Mouse (Mus musculus): ENCODE measurements around the gene Sertad2.

Sertad2 gene

DNA sequence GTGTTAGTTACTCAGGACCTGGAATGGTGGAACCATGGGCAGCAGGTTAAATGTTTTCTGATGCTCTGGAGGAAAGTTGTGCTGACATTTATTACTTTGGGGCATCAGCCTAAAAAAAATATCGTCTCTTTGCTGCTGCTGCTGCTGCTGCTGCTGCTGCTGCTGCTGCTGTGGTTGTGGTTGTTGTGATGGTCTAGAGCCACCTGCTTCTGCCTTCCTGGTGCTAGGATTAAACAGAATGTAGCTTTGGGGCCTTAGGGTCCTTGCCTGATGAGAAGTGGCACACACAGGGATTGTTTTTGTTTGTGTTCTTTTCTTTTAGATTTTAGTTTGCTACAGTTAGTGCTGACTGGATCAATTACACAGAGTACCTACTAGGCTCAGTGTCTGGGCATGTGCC lies 101.1 kb downstream of the Sertad2 start:
- DNase-seq (ENCODE audit: low read depth, low spot score): no peak

DNA sequence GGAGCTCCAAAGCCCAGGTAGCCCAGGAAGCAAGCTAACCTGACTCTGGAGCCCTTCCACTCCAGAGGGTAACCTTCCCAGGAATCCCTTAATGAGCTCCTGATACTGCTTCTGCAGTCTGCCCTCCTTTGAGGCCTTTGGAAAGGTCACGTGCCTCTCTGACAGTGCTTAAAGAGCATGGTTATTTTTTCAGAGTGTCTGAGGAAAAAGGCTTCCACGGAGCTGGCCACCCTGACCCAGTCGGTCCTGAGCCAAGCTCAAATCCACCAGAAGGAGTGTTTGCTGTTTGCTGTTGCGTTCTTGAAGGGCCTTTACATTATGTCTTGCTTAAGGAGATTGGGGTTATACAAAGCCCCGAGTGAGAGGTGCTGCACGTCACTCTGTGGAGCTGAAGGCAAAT lies 101.8 kb downstream of the Sertad2 start:
- no peak for DNase-seq (ENCODE audit: low read depth, low spot score)

- no peak for DNase-seq (ENCODE audit: low read depth, low spot score)
Observed at GRCm38 (mm10) chr11:20645521-20645920, 102.5 kb downstream of the Sertad2 start.

DNA sequence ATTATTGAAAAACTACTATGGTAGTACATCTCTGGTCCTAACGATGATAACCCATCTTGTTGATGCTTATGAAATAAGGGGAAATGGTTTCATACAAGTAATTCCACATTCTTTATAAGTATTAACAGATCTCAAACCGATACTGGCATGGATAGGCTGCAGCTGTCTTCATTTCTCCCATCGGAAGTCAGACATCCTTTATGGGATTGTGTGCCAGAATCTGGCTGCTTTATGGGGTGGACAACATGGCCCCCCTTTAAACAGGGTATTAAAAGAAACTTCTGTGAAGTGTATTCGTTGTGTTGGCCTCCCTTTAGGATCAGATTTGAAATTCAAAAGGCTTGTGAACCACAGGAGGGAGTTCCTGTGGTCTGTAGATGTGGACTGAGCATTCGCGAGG lies 103.1 kb downstream of the Sertad2 start:
- no peak for DNase-seq (ENCODE audit: low read depth, low spot score)

DNA sequence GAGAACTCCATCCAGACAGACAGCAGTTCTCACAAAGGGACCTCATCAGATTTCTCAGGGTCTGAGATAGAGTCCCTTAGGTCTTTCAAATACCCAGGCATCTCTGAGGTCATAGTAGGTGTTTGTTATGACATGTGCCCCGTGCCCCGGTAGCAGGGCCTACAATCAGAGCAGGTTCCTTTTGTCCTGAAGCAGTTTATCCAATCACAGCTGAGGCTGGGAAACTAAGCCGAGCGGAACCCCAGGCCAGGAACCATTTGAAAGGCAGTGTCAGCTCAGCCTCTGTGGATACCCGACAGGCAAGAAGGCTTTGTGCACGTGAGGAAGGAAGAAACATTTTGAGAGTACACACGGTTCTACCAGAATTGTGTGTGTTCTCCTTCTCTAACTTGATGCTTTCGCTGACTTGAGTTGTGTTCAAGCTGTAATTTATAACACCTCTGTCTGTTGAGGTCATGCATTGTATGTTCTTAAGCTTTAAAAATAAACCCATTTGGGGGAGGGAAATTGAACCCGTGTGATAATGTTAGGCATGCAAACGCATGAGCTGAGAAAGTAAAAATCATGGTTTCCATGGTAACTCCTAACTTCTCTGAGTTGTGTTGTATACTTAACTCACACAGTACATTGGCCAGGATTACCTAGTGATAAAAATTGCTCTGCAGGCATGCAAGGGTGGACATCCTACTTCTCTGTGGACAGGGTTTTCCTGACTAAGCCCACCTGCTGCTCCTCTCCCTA lies 104.1 kb downstream of the Sertad2 start:
- no peak for DNase-seq (ENCODE audit: low read depth, low spot score)

- DNase-seq (ENCODE audit: low read depth, low spot score): no peak
Observed at GRCm38 (mm10) chr11:20647902-20648625, 105.0 kb downstream of the Sertad2 start.

- DNase-seq (ENCODE audit: low read depth, low spot score): no peak
Observed at GRCm38 (mm10) chr11:20649477-20649876, 106.4 kb downstream of the Sertad2 start.

DNA sequence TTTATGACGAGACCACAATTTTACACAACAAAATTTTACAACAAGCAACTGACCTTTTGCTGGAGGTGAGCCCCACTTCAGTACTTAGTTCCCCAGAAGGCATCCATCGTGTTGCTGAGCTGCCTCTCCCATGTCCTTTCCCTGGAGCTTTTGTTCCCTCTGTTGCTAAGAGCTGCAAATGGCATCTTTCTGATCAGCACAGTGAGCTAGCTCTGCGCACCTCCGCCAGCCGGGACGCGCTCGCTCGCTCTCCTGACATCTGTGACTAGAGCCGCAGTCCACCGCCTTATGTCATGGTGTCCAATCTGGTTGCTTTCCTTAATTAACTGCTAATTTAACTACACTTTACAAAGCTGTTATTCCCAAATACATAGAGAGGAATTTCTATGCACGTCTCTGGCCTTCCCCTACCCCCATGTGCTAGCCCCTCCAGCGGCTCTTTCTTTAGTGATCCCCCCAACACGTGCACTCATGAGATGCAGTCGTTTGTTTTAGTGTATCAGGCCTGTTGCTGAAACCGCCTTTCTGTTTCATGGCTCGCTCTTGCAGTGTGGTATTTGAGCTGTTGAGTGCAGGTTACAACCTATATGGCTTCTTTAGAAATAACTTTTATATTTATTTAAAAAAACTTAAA lies 107.1 kb downstream of the Sertad2 start:
- no peak for DNase-seq (ENCODE audit: low read depth, low spot score)

DNA sequence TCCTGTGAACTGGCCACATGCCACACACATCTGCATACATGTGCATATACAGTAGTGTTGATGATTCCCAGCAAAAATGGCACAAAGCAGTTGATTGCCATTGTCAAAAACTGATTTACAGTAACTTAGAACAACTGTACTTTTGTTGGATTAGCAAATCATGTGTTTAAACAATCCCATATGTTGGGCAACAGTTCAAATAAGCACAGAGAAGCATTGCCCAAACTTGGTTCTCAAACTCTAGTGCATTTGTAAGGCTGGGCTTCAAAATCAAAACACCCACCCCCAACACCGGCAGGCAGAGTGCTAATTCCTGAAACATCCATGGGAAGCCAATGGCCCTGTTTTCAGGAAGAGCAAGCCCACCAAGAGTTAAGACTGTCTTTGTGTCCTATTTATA lies 108.1 kb downstream of the Sertad2 start:
- peak; percentile 86 for DNase-seq (ENCODE audit: low read depth, low spot score)

GRCm38 (mm10) chr11:20655795-20656710 lies 113.0 kb downstream of the Sertad2 start:
- DNase-seq (ENCODE audit: low read depth, low spot score): no peak

GRCm38 (mm10) chr11:20656711-20657057 lies 113.6 kb downstream of the Sertad2 start:
- DNase-seq (ENCODE audit: low read depth, low spot score): no peak

DNA sequence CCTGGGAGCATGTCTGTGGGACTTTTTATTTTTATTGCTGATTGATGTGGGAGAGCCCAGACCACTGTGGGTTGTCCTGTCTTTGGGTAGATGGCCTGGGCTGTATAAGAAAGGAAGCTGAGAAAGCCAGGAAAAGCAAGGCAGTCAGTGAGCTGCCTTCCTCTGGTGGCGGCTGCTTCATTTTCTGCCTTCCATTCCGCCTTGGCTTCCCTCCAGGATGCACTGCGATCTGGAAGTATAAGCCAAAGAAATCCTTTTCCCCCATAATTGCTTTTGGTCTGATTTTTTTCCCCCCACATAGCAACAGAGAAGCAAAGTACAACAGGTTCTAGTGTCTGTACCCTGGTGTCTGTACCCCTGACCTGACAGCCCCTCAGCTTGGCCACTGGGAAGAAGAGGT lies 116.0 kb downstream of the Sertad2 start:
- no peak for DNase-seq (ENCODE audit: low read depth, low spot score)

DNA sequence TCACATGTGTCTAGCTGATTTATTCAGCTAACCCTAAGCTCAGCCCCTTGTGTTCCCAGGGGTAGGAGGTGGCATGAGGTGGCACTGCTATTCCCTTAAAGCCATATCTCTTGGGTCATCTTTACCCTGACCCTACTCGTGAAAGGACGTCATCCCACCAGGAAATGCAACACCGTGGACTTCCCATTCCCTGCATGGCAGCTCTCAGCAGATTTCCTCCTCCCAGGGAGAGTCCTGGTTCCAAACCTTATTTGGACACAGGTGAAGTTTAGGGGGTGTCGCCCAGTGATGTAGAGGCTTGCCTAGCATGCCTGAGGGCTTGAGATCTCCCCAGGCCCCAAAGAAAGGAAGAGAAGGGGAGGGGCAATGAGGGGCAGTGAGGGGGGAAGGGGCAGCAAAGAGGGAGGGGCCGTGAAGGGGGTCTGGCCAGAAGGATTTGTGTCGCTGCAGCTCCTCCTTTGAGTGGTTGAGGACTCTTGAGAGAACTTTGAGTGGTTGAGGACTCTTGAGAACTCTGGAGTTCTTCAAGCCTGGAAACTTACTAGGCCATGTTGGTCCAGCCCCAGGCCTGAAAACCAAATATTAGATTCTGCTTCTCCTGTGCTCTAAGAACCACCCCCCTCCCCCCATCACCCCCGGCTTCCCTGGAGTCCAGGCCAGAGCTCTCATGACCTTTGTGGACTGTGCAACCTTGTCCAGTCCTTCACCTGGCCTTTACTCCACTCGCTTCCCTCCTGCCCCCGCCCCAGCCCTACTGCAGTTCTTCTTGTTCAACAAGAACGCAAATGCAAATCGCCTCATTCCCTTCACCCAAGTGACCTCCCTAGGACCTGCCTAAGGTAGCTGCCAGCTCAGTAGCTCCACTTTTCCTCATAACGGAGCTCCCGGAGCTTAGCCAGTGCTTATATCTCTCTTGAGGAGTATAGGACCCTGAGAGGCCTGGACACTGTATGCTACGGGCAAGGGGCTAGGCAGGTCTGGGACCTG lies 117.4 kb downstream of the Sertad2 start:
- no peak for DNase-seq (ENCODE audit: low read depth, low spot score)

DNA sequence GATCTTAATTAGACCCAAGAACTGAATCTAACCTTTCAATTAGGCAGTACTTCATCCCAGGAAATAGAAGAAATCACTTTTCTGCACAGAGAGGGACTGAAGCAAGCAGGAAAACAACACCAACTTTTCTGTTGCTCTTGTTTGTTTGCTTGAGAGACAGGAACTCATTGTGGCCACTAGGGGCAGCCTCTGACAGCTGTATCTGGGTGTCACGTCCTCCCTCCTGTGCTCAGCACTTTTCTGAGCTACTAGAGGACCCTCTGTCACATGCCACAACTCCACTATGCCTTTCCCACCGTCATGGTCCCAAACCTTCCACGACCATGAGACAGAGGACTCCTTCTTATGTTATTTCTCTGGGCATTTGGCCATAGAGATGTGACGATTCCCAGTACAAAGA lies 118.6 kb downstream of the Sertad2 start:
- peak; percentile 38 for DNase-seq (ENCODE audit: low read depth, low spot score)

DNA sequence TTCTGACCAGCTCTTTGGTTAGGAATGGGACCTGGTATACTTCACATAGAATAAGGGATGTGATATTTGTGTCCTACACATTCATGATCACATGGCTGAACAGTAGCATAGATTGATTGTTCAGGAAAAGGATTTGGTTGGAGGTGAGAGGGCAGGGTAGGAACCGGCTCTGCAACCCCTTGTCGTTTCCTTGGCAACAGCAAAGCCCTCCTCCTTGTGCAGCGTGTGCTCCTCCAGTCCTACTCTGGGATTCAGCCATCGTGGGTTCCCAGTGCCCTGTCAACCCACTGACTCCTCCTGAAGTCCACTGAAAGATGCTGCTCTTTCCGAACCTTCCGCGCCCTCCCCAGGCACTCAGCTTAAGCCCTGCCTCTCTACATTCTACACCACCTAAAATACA lies 119.8 kb downstream of the Sertad2 start:
- DNase-seq (ENCODE audit: low read depth, low spot score): no peak

DNA sequence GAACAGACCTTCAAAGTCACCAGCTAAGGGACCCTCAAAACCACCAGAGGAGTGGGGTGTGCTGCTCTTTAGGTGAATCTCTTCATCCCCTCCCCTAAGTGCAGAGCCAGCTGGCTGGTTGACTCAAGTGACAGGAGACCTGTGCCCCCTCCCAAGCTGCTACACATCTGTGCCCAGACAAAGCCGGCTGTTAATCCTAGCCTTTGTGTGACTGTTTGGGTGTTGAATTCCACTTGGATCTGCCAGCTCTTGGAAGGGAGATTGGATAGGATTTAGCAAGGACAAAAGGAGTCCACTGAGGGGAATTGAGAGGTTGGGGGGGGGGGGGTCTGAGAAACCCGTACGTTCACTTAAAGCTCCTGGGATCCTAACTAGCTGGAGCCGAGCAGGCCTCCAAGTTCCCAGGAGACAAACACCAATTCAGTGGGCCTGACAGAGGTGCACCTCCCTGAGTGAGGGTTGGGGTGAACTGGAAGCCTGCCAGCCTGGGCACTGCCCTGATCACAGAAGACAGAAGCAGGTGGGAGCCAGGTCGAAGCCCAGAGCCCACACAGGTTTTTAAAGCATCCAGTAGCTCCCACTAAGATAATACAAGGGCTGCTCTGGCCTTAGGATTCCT lies 120.6 kb downstream of the Sertad2 start:
- no peak for DNase-seq (ENCODE audit: low read depth, low spot score)

DNA sequence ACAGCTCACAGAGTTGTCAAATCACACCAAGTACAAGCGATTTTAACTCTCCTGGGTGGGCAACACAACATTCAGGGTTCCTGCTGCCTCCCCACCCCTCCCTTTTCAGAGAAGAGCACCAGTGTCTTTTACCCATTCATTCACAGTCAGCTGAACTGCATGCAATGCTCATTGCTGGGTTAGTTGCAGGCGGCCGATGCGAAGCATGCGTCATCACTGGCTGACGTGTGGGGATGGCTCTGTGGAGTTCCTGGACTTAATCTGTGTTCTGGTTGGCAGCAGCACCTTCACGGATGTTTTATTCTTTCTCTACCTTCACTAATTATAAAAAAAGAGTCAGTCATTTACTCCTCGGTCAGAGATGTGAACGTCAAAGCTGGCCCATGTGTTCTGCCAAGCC lies 121.8 kb downstream of the Sertad2 start:
- DNase-seq (ENCODE audit: low read depth, low spot score): no peak

DNA sequence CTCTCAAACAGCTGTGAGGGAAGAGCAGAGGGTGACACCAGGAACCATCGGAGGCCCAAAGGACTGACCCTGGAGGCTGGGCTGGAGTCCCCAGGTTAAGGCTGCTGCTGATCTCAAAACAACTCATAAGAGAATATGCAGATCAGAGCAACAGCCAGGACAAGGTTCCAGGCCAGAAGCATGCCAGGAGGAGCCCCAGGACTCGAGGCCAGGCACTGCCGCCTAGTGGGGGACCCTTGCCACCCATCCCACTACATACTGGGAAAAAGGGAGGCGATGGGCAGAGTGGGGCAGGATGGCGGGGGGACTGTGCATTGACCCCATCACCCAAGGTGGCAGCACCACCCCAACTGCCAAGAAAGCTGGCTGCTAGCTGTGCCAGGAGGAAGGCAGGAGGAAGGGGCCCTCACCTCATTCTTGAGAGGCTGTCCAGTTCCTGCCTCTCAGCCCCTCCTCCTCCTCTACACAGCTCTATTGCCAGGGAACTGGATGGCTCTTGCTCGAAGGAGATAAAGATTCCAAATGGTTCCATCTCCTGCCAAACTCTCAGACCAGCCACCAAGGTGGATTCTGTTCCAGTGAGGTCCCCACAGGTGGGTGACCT lies 128.8 kb downstream of the Sertad2 start:
- DNase-seq (ENCODE audit: low read depth, low spot score): peak; percentile 32

- no peak for DNase-seq (ENCODE audit: low read depth, low spot score)
Observed at GRCm38 (mm10) chr11:20672513-20672912, 129.5 kb downstream of the Sertad2 start.

GRCm38 (mm10) chr11:20679396-20679795 lies 136.3 kb downstream of the Sertad2 start:
- DNase-seq (ENCODE audit: low read depth, low spot score): no peak
